Mouse (Mus musculus): Measurements from ENCODE around the gene Hoxd10.

The Hoxd10 gene

GRCm38 (mm10) chr2:74691022-74691951 is at the start of gene Hoxd10:
TSS of gene Hoxd10 (plus strand) at chr2:74691924.
- peak; percentile 67 for DNase-seq (ENCODE audit: low read depth, low spot score)

GRCm38 (mm10) chr2:74642431-74642830 is 49.3 kb upstream of the Hoxd10 start:
- no peak for DNase-seq (ENCODE audit: low read depth, low spot score)

GRCm38 (mm10) chr2:74645631-74646030 is 46.1 kb upstream of the Hoxd10 start:
- DNase-seq (ENCODE audit: low read depth, low spot score): no peak

- DNase-seq (ENCODE audit: low read depth, low spot score): no peak
Measured at GRCm38 (mm10) chr2:74647082-74647864, 44.5 kb upstream of the Hoxd10 start.

GRCm38 (mm10) chr2:74652996-74653340 is 38.8 kb upstream of the Hoxd10 start:
- DNase-seq (ENCODE audit: low read depth, low spot score): no peak

- no peak for DNase-seq (ENCODE audit: low read depth, low spot score)
Measured at GRCm38 (mm10) chr2:74653781-74654535, 37.8 kb upstream of the Hoxd10 start.

GRCm38 (mm10) chr2:74654743-74655419 is 36.8 kb upstream of the Hoxd10 start:
- DNase-seq (ENCODE audit: low read depth, low spot score): no peak

- no peak for DNase-seq (ENCODE audit: low read depth, low spot score)
Measured at GRCm38 (mm10) chr2:74655420-74655781, 36.3 kb upstream of the Hoxd10 start.

- DNase-seq (ENCODE audit: low read depth, low spot score): no peak
Measured at GRCm38 (mm10) chr2:74655821-74656631, 35.7 kb upstream of the Hoxd10 start.

- DNase-seq (ENCODE audit: low read depth, low spot score): no peak
Measured at GRCm38 (mm10) chr2:74656632-74657021, 35.1 kb upstream of the Hoxd10 start.

GRCm38 (mm10) chr2:74657251-74658023 is 34.3 kb upstream of the Hoxd10 start:
- DNase-seq (ENCODE audit: low read depth, low spot score): no peak

GRCm38 (mm10) chr2:74658024-74658666 is 33.6 kb upstream of the Hoxd10 start:
- no peak for DNase-seq (ENCODE audit: low read depth, low spot score)

- DNase-seq (ENCODE audit: low read depth, low spot score): no peak
Measured at GRCm38 (mm10) chr2:74658667-74659371, 32.9 kb upstream of the Hoxd10 start.

GRCm38 (mm10) chr2:74659507-74660005 is 32.2 kb upstream of the Hoxd10 start, which contains the start of gene Evx2:
TSS of gene Evx2 (minus strand) at chr2:74659557.
- DNase-seq (ENCODE audit: low read depth, low spot score): no peak

- no peak for DNase-seq (ENCODE audit: low read depth, low spot score)
Measured at GRCm38 (mm10) chr2:74660421-74661375, 31.0 kb upstream of the Hoxd10 start.

- DNase-seq (ENCODE audit: low read depth, low spot score): peak; percentile 26
Measured at GRCm38 (mm10) chr2:74661685-74662084, 30.0 kb upstream of the Hoxd10 start.

- DNase-seq (ENCODE audit: low read depth, low spot score): peak; percentile 79
Measured at GRCm38 (mm10) chr2:74663291-74663925, 28.3 kb upstream of the Hoxd10 start.

Measured in 3T3-L1 (cell line).